ENCODE assay signal across 9 mouse cellular contexts in the genomic region with DNA sequence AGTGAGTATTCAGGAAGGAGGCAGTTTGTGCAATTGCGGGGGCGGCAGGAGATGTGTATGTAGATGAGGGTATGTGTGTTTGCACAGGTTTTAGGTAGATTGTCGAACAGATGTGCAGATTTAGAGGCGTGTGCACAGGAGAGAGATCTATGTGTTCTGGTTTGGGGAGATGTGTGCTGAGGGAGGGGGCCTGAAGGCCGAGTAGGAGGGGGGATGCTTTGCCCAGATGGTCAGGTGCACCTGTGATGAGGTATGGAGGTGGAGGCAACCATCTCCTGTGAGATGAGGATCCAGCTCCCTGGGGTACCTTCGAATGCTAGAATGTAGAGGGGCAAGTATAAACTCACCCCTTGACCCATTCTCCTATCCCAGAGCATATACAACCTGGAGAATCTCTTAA. TPM values are rescaled to one million over a fixed set of nuclear protein-coding genes. Genes with fewer than 3 reads are reported as not detected.
DNase-seq lines count a peak whose midpoint lies in the region; ATAC-seq and TF ChIP-seq lines count a peak whose summit lies in the region.
"Had no signal": no experiment of that assay in that cellular context is flagged by ENCODE, and none has a peak within 500 bp of the region (broad histone marks: within the 10 kb centered on the region; RNA-seq: fewer than 3 reads in every experiment).

No protein-coding gene starts in this region.

- H3K4me3 ChIP-seq in left cerebral cortex, adult 2 months = peak overlapping the region; percentile 74
- H3K4me3 ChIP-seq in embryonic facial prominence, embryonic 14.5 days (ENCODE audit: low read depth, low read length) = peak overlapping the region; percentile 56
- peak overlapping the region; percentile 66 for H3K4me3 ChIP-seq in intestine, embryonic 14.5 days (ENCODE audit: low read depth, low read length)
- H3K4me3 ChIP-seq in neural tube, embryonic 12.5 days = peak overlapping the region; percentile 61

- intact Hi-C loops in left cerebral cortex, adult 2 months (cut with DNase I) = loop anchor here (1.0 to 10.0 kb wide), 4 partner anchors 77 to 644 kb away; a partner anchor contains a TSS

- no peaks in the 10 kb centered on the region for H3K27me3 ChIP-seq in embryonic facial prominence, embryonic 14.5 days (replicated peaks; ENCODE audit: control insufficient read depth, insufficient read depth, low read length)
- no peaks in the 10 kb centered on the region for H3K27me3 ChIP-seq in intestine, embryonic 14.5 days (replicated peaks; ENCODE audit: control insufficient read depth, insufficient read depth, low read length)
- no peaks in the 10 kb centered on the region for H3K27me3 ChIP-seq in neural tube, embryonic 12.5 days (replicated peaks)

- H3K4me1 ChIP-seq in embryonic facial prominence, embryonic 14.5 days (ENCODE audit: control insufficient read depth, insufficient read depth, low read length) = peaks cover 10% of the 10 kb centered on the region; the same call in 1 of the 2 replicates
- H3K4me1 ChIP-seq in intestine, embryonic 14.5 days (replicated peaks; ENCODE audit: control insufficient read depth, insufficient read depth, low read length) = peaks cover 14% of the 10 kb centered on the region
- H3K4me1 ChIP-seq in neural tube, embryonic 12.5 days = peaks cover 29% of the 10 kb centered on the region

- DNase-seq in left cerebral cortex, adult 2 months (ENCODE audit: extremely low spot score in 1 of 2, low spot score in 2 of 2) = no peak
- DNase-seq in left cerebral cortex, adult 8-10 months (ENCODE audit: low spot score in 2 of 2) = no peak
- no peak for DNase-seq in embryonic facial prominence, embryonic 14.5 days (ENCODE audit: low spot score)
- DNase-seq in intestine, embryonic 14.5 days (ENCODE audit: low spot score) = no peak
- no peak for DNase-seq in layer of hippocampus, adult 9-10 months (ENCODE audit: low spot score)
- DNase-seq in Muller cell, postnatal 12 days (ENCODE audit: inconsistent ontology term) = no peak
- DNase-seq in layer of hippocampus, postnatal 36 days = no peak

- H3K9me3 ChIP-seq in embryonic facial prominence, embryonic 14.5 days (ENCODE audit: control insufficient read depth, low read length) = no peaks in the 10 kb centered on the region
- no peaks in the 10 kb centered on the region for H3K9me3 ChIP-seq in intestine, embryonic 14.5 days (ENCODE audit: control insufficient read depth, low read length)
- no peaks in the 10 kb centered on the region for H3K9me3 ChIP-seq in neural tube, embryonic 12.5 days

- peak overlapping the region; percentile 72 for H3K4me2 ChIP-seq in embryonic facial prominence, embryonic 14.5 days (ENCODE audit: low read depth, low read length)
- H3K4me2 ChIP-seq in intestine, embryonic 14.5 days (ENCODE audit: low read length) = peak overlapping the region; percentile 95
- peak overlapping the region; percentile 87 for H3K4me2 ChIP-seq in neural tube, embryonic 12.5 days (replicated peaks)

- peak overlapping the region; percentile 71 for H3K27ac ChIP-seq in left cerebral cortex, adult 2 months
- H3K27ac ChIP-seq in embryonic facial prominence, embryonic 14.5 days (replicated peaks; ENCODE audit: low read depth, low read length) = peak overlapping the region; percentile 56; the same call in 1 of the 2 replicates
- H3K27ac ChIP-seq in intestine, embryonic 14.5 days (ENCODE audit: low read depth) = 0 out of 2 replicates have a peak overlapping the region, but pooled peaks have one; percentile 40
- no peak overlapping the region for H3K27ac ChIP-seq in neural tube, embryonic 12.5 days

- peak overlapping the region; percentile 69 for H3K9ac ChIP-seq in embryonic facial prominence, embryonic 14.5 days (ENCODE audit: low read depth, low read length)
- H3K9ac ChIP-seq in intestine, embryonic 14.5 days (ENCODE audit: low read length) = peak overlapping the region; percentile 62
- peak overlapping the region; percentile 70 for H3K9ac ChIP-seq in neural tube, embryonic 12.5 days

- TF ChIP-seq CTCF in left cerebral cortex, adult 2 months (IDR thresholded peaks at IDR 0.05) = no peak

- ATAC-seq in embryonic facial prominence, embryonic 14.5 days (ENCODE audit: low read depth) = 0 out of 2 replicates have a peak, but pooled peaks have one; percentile 1
- peak; percentile 10 for ATAC-seq in intestine, embryonic 14.5 days (replicated peaks; ENCODE audit: low FRiP score, low TSS enrichment, low read depth)
- ATAC-seq in neural tube, embryonic 12.5 days (ENCODE audit: low FRiP score, low read depth) = peak; percentile 35

- 12% methylated on average over 6 of the region's 6 CpGs for WGBS in embryonic facial prominence, embryonic 14.5 days
- WGBS in intestine, embryonic 14.5 days = 9% methylated on average over 6 of the region's 6 CpGs
- WGBS in neural tube, embryonic 12.5 days = 10% methylated on average over 6 of the region's 6 CpGs

- H3K36me3 ChIP-seq in embryonic facial prominence, embryonic 14.5 days (ENCODE audit: control insufficient read depth, insufficient read depth, low read length) = peaks cover 4% of the 10 kb centered on the region; the same call in 1 of the 2 replicates
- H3K36me3 ChIP-seq in intestine, embryonic 14.5 days (ENCODE audit: control insufficient read depth, insufficient read depth, low read length) = no peaks in the 10 kb centered on the region
- peaks cover 4% of the 10 kb centered on the region; the same call in 1 of the 2 replicates for H3K36me3 ChIP-seq in neural tube, embryonic 12.5 days

RNA-seq across cellular contexts. Expression of a gene that starts 7.5 kb away (rescaled TPM):
- 10 to 100 TPM; 31.6 to 36.1 TPM for total RNA-seq in left cerebral cortex, adult 2 months (2021)
- 10 to 100 TPM; 37.6 to 43.0 (median 39.8) TPM for total RNA-seq in left cerebral cortex, adult 8-10 months (2022)
- polyA plus RNA-seq in embryonic facial prominence, embryonic 14.5 days (2014; fragmentation: Nextera tagmentation; extraction: Ambion mirVana) = 43.5 and 45.1 TPM in 2 replicates
- polyA plus RNA-seq in intestine, embryonic 14.5 days (2014; fragmentation: Nextera tagmentation; extraction: Ambion mirVana) = 80.4 and 84.3 TPM in 2 replicates
- 49.2 and 53.6 TPM in 2 replicates for polyA plus RNA-seq in neural tube, embryonic 12.5 days (2016; fragmentation: Nextera tagmentation; extraction: Ambion mirVana)
- total RNA-seq in layer of hippocampus, postnatal 36 days (2021) = 10 to 100 TPM; 39.0 to 40.8 TPM

RNA-seq across cellular contexts. Expression of a gene that starts 7.8 kb away (rescaled TPM):
- 1 to 10 TPM; 6.4 to 7.1 TPM for total RNA-seq in left cerebral cortex, adult 2 months (2021)
- 1 to 10 TPM; 5.4 to 7.8 (median 5.7) TPM for total RNA-seq in left cerebral cortex, adult 8-10 months (2022)
- 4.6 and 6.8 TPM in 2 replicates for polyA plus RNA-seq in embryonic facial prominence, embryonic 14.5 days (2014; fragmentation: Nextera tagmentation; extraction: Ambion mirVana)
- polyA plus RNA-seq in intestine, embryonic 14.5 days (2014; fragmentation: Nextera tagmentation; extraction: Ambion mirVana) = 11.7 and 12.3 TPM in 2 replicates
- polyA plus RNA-seq in neural tube, embryonic 12.5 days (2016; fragmentation: Nextera tagmentation; extraction: Ambion mirVana) = 7.3 and 11.4 TPM in 2 replicates
- 1 to 10 TPM; 5.9 to 6.9 TPM for total RNA-seq in layer of hippocampus, postnatal 36 days (2021)

RNA-seq across cellular contexts. Expression of a gene that starts 36.2 kb away (rescaled TPM):
- not detected for total RNA-seq in left cerebral cortex, adult 2 months (2021)
- total RNA-seq in left cerebral cortex, adult 8-10 months (2022) = not detected
- polyA plus RNA-seq in embryonic facial prominence, embryonic 14.5 days (2014; fragmentation: Nextera tagmentation; extraction: Ambion mirVana) = not detected in 2 replicates
- polyA plus RNA-seq in intestine, embryonic 14.5 days (2014; fragmentation: Nextera tagmentation; extraction: Ambion mirVana) = not detected in 2 replicates
- not detected in 2 replicates for polyA plus RNA-seq in neural tube, embryonic 12.5 days (2016; fragmentation: Nextera tagmentation; extraction: Ambion mirVana)
- not detected for total RNA-seq in layer of hippocampus, postnatal 36 days (2021)
- polyA plus RNA-seq: brain, embryonic 14.5 days had no signal

RNA-seq across cellular contexts. Expression of a gene that starts 46.1 kb away (rescaled TPM):
- 1 to 10 TPM; 5.5 to 7.0 TPM for total RNA-seq in left cerebral cortex, adult 2 months (2021)
- total RNA-seq in left cerebral cortex, adult 8-10 months (2022) = 1 to 10 TPM; 7.0 to 8.4 (median 7.8) TPM
- polyA plus RNA-seq in embryonic facial prominence, embryonic 14.5 days (2014; fragmentation: Nextera tagmentation; extraction: Ambion mirVana) = 2.1 and 2.4 TPM in 2 replicates
- polyA plus RNA-seq in intestine, embryonic 14.5 days (2014; fragmentation: Nextera tagmentation; extraction: Ambion mirVana) = 2.3 and 2.4 TPM in 2 replicates
- 2.6 and 4.2 TPM in 2 replicates for polyA plus RNA-seq in neural tube, embryonic 12.5 days (2016; fragmentation: Nextera tagmentation; extraction: Ambion mirVana)
- 1 to 10 TPM; 5.4 to 6.5 TPM for total RNA-seq in layer of hippocampus, postnatal 36 days (2021)
